Mouse (Mus musculus) forebrain, embryonic 11.5 days (tissue): ENCODE measurements at regions not wholly inside any gene's neighbourhood (a gene's known extent, or its start where the extent isn't known, plus 50 kb on each side); places are given as distances from the start of the nearest gene placed in this dataset.

ENCODE experiments used
- ATAC-seq: fragments of 200-750 bp; cut with Nextera tagmentation; replicated peaks from 2 replicates; pipeline ENCODE4 v1.8.0; 2017; ENCODE audit warnings: moderate TSS enrichment; ENCODE audit not compliant: low FRiP score
- DNase-seq: peaks from one replicate; pipeline ENCODE4 v3.0.0-alpha.2; 2017; ENCODE audit warnings: low spot score
- H3K27ac ChIP-seq: fragments of 300-500 bp; sonication (generic); 2 replicates; pipeline ENCODE4 v1.5.1; 2014; ENCODE audit warnings: low read depth, low read length
- H3K27me3 ChIP-seq: fragments of 300-500 bp; sonication (generic); 2 replicates; pipeline ENCODE4 v1.6.1; 2014; ENCODE audit warnings: mild to moderate bottlenecking, low read length, mixed read lengths; ENCODE audit not compliant: control insufficient read depth, insufficient read depth
- H3K36me3 ChIP-seq: fragments of 300-500 bp; sonication (generic); 2 replicates; pipeline ENCODE4 v1.6.1; 2014; ENCODE audit warnings: mild to moderate bottlenecking, low read length, moderate library complexity, mixed read lengths; ENCODE audit not compliant: control insufficient read depth, insufficient read depth
- H3K4me1 ChIP-seq: fragments of 300-500 bp; sonication (generic); replicated peaks from 2 replicates; pipeline ENCODE4 v1.6.1; 2014; ENCODE audit warnings: low read length, mixed read lengths; ENCODE audit not compliant: control insufficient read depth, insufficient read depth
- H3K4me2 ChIP-seq: fragments of 300-500 bp; sonication (generic); 2 replicates; pipeline ENCODE4 v1.6.1; 2014; ENCODE audit warnings: low read depth, mild to moderate bottlenecking, low read length, moderate library complexity, mixed read lengths; ENCODE audit not compliant: severe bottlenecking
- H3K4me3 ChIP-seq: fragments of 300-500 bp; sonication (generic); 2 replicates; pipeline ENCODE4 v1.5.1; 2014; ENCODE audit warnings: low read depth, low read length
- H3K9ac ChIP-seq: fragments of 300-500 bp; sonication (generic); 2 replicates; pipeline ENCODE4 v1.6.1; 2014; ENCODE audit warnings: low read length
- H3K9me3 ChIP-seq: fragments of 300-500 bp; sonication (generic); 2 replicates; pipeline ENCODE4 v1.6.1; 2016; ENCODE audit warnings: low read length, mixed read lengths; ENCODE audit not compliant: control insufficient read depth
- WGBS: fragments of 180-500 bp; shearing (Covaris S2); extraction: QIAGEN DNeasy Blood & Tissue Kit; methylation state at CpG from one replicate; pipeline ENCODE4 v1.1.7; 2014; 5-methylcytosine and 5-hydroxymethylcytosine counted together

- ATAC-seq (no peak), DNase-seq (no peak)
- Histone ChIP-seq H3K4me2 (no peak overlapping the region), H3K27me3 (no peaks in the 10 kb centered on the region), H3K9me3 (no peaks in the 10 kb centered on the region), H3K27ac (no peak overlapping the region), H3K9ac (no peak overlapping the region), H3K4me1 (no peaks in the 10 kb centered on the region), H3K36me3 (no peaks in the 10 kb centered on the region), H3K4me3 (no peak overlapping the region)
- WGBS, result 73% methylated on average over 2 of the region's 2 CpGs
These were observed 117.0 kb downstream of the Chic2 start for GRCm38 (mm10) chr5:74927543-74927942.

GRCm38 (mm10) chr5:74925769-74926168, 118.8 kb downstream of the Chic2 start:
- Histone ChIP-seq H3K36me3 (no peaks in the 10 kb centered on the region), H3K27me3 (no peaks in the 10 kb centered on the region), H3K9ac (no peak overlapping the region), H3K4me2 (no peak overlapping the region), H3K27ac (no peak overlapping the region), H3K4me3 (no peak overlapping the region), H3K9me3 (no peaks in the 10 kb centered on the region), H3K4me1 (no peaks in the 10 kb centered on the region)
- 92% methylated on average over 10 of the region's 10 CpGs for WGBS
- DNase-seq (no peak), ATAC-seq (no peak)

GRCm38 (mm10) chr5:74924031-74924533, 120.5 kb downstream of the Chic2 start:
- 85% methylated on average over 4 of the region's 4 CpGs for WGBS
- Histone ChIP-seq H3K9me3 (no peaks in the 10 kb centered on the region), H3K27me3 (no peaks in the 10 kb centered on the region), H3K27ac (no peak overlapping the region), H3K9ac (no peak overlapping the region), H3K4me3 (no peak overlapping the region), H3K4me1 (no peaks in the 10 kb centered on the region), H3K36me3 (no peaks in the 10 kb centered on the region), H3K4me2 (no peak overlapping the region)
- no peak for DNase-seq
- no peak for ATAC-seq

- Histone ChIP-seq H3K9me3 (no peaks in the 10 kb centered on the region), H3K9ac (no peak overlapping the region), H3K36me3 (no peaks in the 10 kb centered on the region), H3K4me2 (no peak overlapping the region), H3K4me3 (no peak overlapping the region), H3K27me3 (no peaks in the 10 kb centered on the region), H3K4me1 (no peaks in the 10 kb centered on the region), H3K27ac (no peak overlapping the region)
- DNase-seq (no peak), ATAC-seq (no peak)
- WGBS, result 85% methylated on average over 2 of the region's 2 CpGs
These were observed 121.2 kb downstream of the Chic2 start for GRCm38 (mm10) chr5:74923337-74923736.

- Histone ChIP-seq H3K36me3 (no peaks in the 10 kb centered on the region), H3K4me2 (no peak overlapping the region), H3K9me3 (no peaks in the 10 kb centered on the region), H3K27ac (no peak overlapping the region), H3K27me3 (no peaks in the 10 kb centered on the region), H3K9ac (no peak overlapping the region), H3K4me3 (no peak overlapping the region), H3K4me1 (no peaks in the 10 kb centered on the region)
- DNase-seq, result no peak
- no peak for ATAC-seq
- WGBS, result 85% methylated on average over 6 of the region's 6 CpGs
These were observed 121.7 kb downstream of the Chic2 start for GRCm38 (mm10) chr5:74922881-74923280.

- no peak for ATAC-seq
- H3K36me3 ChIP-seq, result no peaks in the 10 kb centered on the region
These were observed 123.6 kb downstream of the Chic2 start for GRCm38 (mm10) chr5:74920939-74921338.

GRCm38 (mm10) chr5:74920490-74920889, 124.1 kb downstream of the Chic2 start:
- Histone ChIP-seq H3K9me3 (no peaks in the 10 kb centered on the region; the same call in 1 of the 2 replicates), H3K27ac (no peak overlapping the region), H3K4me3 (no peak overlapping the region), H3K27me3 (no peaks in the 10 kb centered on the region), H3K36me3 (no peaks in the 10 kb centered on the region), H3K4me2 (no peak overlapping the region), H3K4me1 (no peaks in the 10 kb centered on the region), H3K9ac (no peak overlapping the region)
- 66% methylated on average over 5 of the region's 5 CpGs for WGBS
- ATAC-seq, result no peak
- no peak for DNase-seq

More at GRCm38 (mm10) chr5:74920939-74921338, 123.6 kb downstream of the Chic2 start:
- Histone ChIP-seq H3K4me3 (no peak overlapping the region), H3K9me3 (no peaks in the 10 kb centered on the region; the same call in 1 of the 2 replicates), H3K4me1 (no peaks in the 10 kb centered on the region), H3K27ac (no peak overlapping the region), H3K9ac (no peak overlapping the region), H3K27me3 (no peaks in the 10 kb centered on the region), H3K4me2 (no peak overlapping the region)
- no peak for DNase-seq
- 80% methylated on average over 2 of the region's 2 CpGs for WGBS

GRCm38 (mm10) chr5:74905504-74906061, 139.0 kb downstream of the Chic2 start:
- H3K4me2 ChIP-seq, result no peak overlapping the region
- WGBS, result 59% methylated on average over 7 of the region's 7 CpGs
- H3K9ac ChIP-seq, result no peak overlapping the region
- no peaks in the 10 kb centered on the region for H3K36me3 ChIP-seq
- no peaks in the 10 kb centered on the region for H3K4me1 ChIP-seq
- no peak overlapping the region for H3K4me3 ChIP-seq
- H3K27me3 ChIP-seq, result no peaks in the 10 kb centered on the region
- H3K9me3 ChIP-seq, result no peaks in the 10 kb centered on the region
- DNase-seq, result no peak
- no peak overlapping the region for H3K27ac ChIP-seq
- ATAC-seq, result no peak

- no peak overlapping the region for H3K27ac ChIP-seq
- H3K9me3 ChIP-seq, result no peaks in the 10 kb centered on the region
These were observed 139.6 kb downstream of the Chic2 start for GRCm38 (mm10) chr5:74904927-74905503.

More at GRCm38 (mm10) chr5:74904927-74905503, 139.6 kb downstream of the Chic2 start:
- DNase-seq (no peak), ATAC-seq (no peak)
- H3K27me3 ChIP-seq, result no peaks in the 10 kb centered on the region
- H3K4me2 ChIP-seq, result no peak overlapping the region
- no peak overlapping the region for H3K4me3 ChIP-seq
- 70% methylated on average over 7 of the region's 7 CpGs for WGBS
- no peaks in the 10 kb centered on the region for H3K4me1 ChIP-seq
- no peak overlapping the region for H3K9ac ChIP-seq
- no peaks in the 10 kb centered on the region for H3K36me3 ChIP-seq
